Mouse (Mus musculus): ENCODE data around the gene Ninj1.

GRCm38 (mm10) chr13:49181411-49181984 lies 5.8 kb upstream of the Ninj1 start:
- no peak for TF ChIP-seq CTCF (IDR thresholded peaks at IDR 0.05; ENCODE audit: borderline replicate concordance, insufficient read depth, low read depth, low read length)
- TF ChIP-seq POLR2A (IDR thresholded peaks at IDR 0.05; ENCODE audit: borderline replicate concordance, insufficient read depth, low read length): no peak

Measured in cerebellum, adult 2 months (tissue).